Mouse (Mus musculus): Measurements from ENCODE around the gene Nemp1. TPM values are rescaled to one million over a fixed set of nuclear protein-coding genes. Genes with fewer than 3 reads are reported as not detected.

The Nemp1 gene
- total RNA-seq, 2 experiments from 2014 or later, result 6.6 to 6.7 TPM

GRCm38 (mm10) chr10:127721671-127722418 lies 55.1 kb downstream of the Nemp1 start:
- peak; percentile 16 to 57 for DNase-seq (ENCODE audit: low spot score in 2 of 2)

- DNase-seq (ENCODE audit: low spot score in 2 of 2), result no peak
These were observed 57.5 kb downstream of the Nemp1 start, which contains the start of gene Tac2 for GRCm38 (mm10) chr10:127724178-127724577. Tac2 (plus strand) TSS chr10:127724478.

GRCm38 (mm10) chr10:127725136-127725535 lies 58.4 kb downstream of the Nemp1 start:
- DNase-seq (ENCODE audit: low spot score in 2 of 2), result no peak

GRCm38 (mm10) chr10:127728437-127728836 lies 61.7 kb downstream of the Nemp1 start:
- DNase-seq (ENCODE audit: low spot score in 2 of 2), result no peak

- no peak for DNase-seq (ENCODE audit: low spot score in 2 of 2)
These were observed 63.7 kb downstream of the Nemp1 start for GRCm38 (mm10) chr10:127730285-127730932.

GRCm38 (mm10) chr10:127730933-127731310 lies 64.2 kb downstream of the Nemp1 start:
- no peak for DNase-seq (ENCODE audit: low spot score in 2 of 2)

GRCm38 (mm10) chr10:127731397-127731796 lies 64.7 kb downstream of the Nemp1 start:
- no peak for DNase-seq (ENCODE audit: low spot score in 2 of 2)

- peak in 1 of 2 experiments; percentile 47 for DNase-seq (ENCODE audit: low spot score in 2 of 2)
These were observed 67.7 kb downstream of the Nemp1 start for GRCm38 (mm10) chr10:127734434-127734833.

GRCm38 (mm10) chr10:127736266-127736665 lies 69.6 kb downstream of the Nemp1 start:
- no peak for DNase-seq (ENCODE audit: low spot score in 2 of 2)

GRCm38 (mm10) chr10:127736916-127737315 lies 70.2 kb downstream of the Nemp1 start:
- no peak for DNase-seq (ENCODE audit: low spot score in 2 of 2)

GRCm38 (mm10) chr10:127737552-127737951 lies 70.9 kb downstream of the Nemp1 start:
- DNase-seq (ENCODE audit: low spot score in 2 of 2), result no peak

GRCm38 (mm10) chr10:127738151-127738882 lies 71.6 kb downstream of the Nemp1 start:
- no peak for DNase-seq (ENCODE audit: low spot score in 2 of 2)

GRCm38 (mm10) chr10:127739083-127739660 lies 72.5 kb downstream of the Nemp1 start, which contains the start of gene Zbtb39:
Zbtb39 (plus strand) TSS chr10:127739538.
- DNase-seq (ENCODE audit: low spot score in 2 of 2), result peak; percentile 56 to 72

GRCm38 (mm10) chr10:127739661-127740161 lies 73.0 kb downstream of the Nemp1 start:
- DNase-seq (ENCODE audit: low spot score in 2 of 2), result no peak

GRCm38 (mm10) chr10:127744661-127745060 lies 78.0 kb downstream of the Nemp1 start:
- no peak for DNase-seq (ENCODE audit: low spot score in 2 of 2)

- no peak for DNase-seq (ENCODE audit: low spot score in 2 of 2)
These were observed 79.2 kb downstream of the Nemp1 start for GRCm38 (mm10) chr10:127745886-127746285.

- DNase-seq (ENCODE audit: low spot score in 2 of 2), result no peak
These were observed 80.6 kb downstream of the Nemp1 start for GRCm38 (mm10) chr10:127747254-127747653.

- DNase-seq (ENCODE audit: low spot score in 2 of 2), result no peak
These were observed 82.3 kb downstream of the Nemp1 start for GRCm38 (mm10) chr10:127748847-127749612.

- DNase-seq (ENCODE audit: low spot score in 2 of 2), result peak; percentile 47 to 50
These were observed 83.6 kb downstream of the Nemp1 start for GRCm38 (mm10) chr10:127750136-127750777.
